Mouse (Mus musculus) bone marrow, adult 2 months (tissue): Measurements from ENCODE around the gene Zfp512b.

Experiments used
- CTCF ChIP-seq: fragments of 200-500 bp; IDR thresholded peaks from 2 replicates; pipeline ENCODE4 v1.5.1; 2011; ENCODE audit warnings: low read length, control low read depth; ENCODE audit not compliant: control insufficient read depth, insufficient read depth
- POLR2A ChIP-seq: fragments of 200-500 bp; IDR thresholded peaks from 2 replicates; pipeline ENCODE4 v1.6.1; 2011; ENCODE audit warnings: low read depth, mild to moderate bottlenecking, control low read depth, low read length, borderline replicate concordance; ENCODE audit not compliant: control insufficient read depth

- TF ChIP-seq CTCF (no peak), POLR2A (no peak)
Observed at GRCm38 (mm10) chr2:181582358-181582757, 10.2 kb downstream of the Zfp512b start.
